Mouse (Mus musculus) cortical plate, adult 2 months (tissue): Measurements from ENCODE around the gene Gnpnat1.

Experiments
- CTCF ChIP-seq: fragments of 200-500 bp; IDR thresholded peaks from 2 replicates; pipeline ENCODE4 v1.5.1; 2011; ENCODE audit warnings: mild to moderate bottlenecking, control low read depth, low read length; ENCODE audit not compliant: insufficient read depth; ENCODE audit errors: extremely low read depth
- POLR2A ChIP-seq: fragments of 200-500 bp; IDR thresholded peaks from 2 replicates; pipeline ENCODE4 v1.6.1; 2011; ENCODE audit warnings: mild to moderate bottlenecking, low read length, control low read depth; ENCODE audit not compliant: insufficient read depth; ENCODE audit errors: extremely low read depth

DNA sequence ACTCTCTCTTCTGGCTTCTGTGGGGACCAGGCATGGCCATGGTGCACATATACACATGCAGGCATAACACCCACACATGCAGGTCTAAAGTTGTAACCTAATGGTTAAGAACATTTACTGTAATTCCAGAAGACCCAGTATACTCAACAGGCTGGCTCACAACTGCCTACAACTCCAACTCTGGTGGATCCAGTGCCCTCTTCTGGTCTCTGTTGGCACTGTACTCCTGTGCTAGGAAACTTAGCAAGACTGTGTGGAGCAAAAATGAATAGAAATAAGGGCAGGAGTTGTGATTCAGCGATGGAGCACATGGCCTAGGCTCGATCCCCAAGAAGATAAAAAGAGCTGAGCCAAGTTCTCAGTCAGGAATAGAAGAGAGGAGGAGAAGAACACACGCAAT lies 4.9 kb downstream of the Gnpnat1 start:
- 0 out of 2 replicates have a peak, but pooled peaks have one; percentile 15 for TF ChIP-seq CTCF
- no peak for TF ChIP-seq POLR2A
